Mouse (Mus musculus): ENCODE data around the gene Arhgap28.
"Not testable (repeated sequence)": the region's sequence is repeated elsewhere in the genome, so short reads cannot be mapped to it uniquely, and the experiment has no call there.

The Arhgap28 gene

DNA sequence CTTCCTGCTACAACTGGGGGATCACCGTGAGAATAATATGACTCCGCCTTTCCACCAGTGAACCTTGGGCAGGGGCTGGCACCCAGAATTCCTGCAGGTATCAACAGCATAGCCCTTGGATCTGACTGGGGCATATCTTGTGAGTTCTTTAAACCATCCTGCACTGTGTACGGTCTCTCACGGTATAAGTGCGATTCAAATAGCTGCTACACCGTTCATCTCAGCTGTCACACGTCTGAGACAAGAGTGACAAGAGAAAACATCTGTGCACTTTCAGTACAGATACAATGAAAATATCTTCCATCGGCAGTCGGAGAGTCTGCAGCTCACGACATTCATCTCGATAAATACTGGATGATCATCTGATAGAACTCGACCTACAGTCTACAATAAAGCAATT, 126.3 kb downstream of the Arhgap28 start:
- DNase-seq (ENCODE audit: low spot score in 2 of 2), result no peak

DNA sequence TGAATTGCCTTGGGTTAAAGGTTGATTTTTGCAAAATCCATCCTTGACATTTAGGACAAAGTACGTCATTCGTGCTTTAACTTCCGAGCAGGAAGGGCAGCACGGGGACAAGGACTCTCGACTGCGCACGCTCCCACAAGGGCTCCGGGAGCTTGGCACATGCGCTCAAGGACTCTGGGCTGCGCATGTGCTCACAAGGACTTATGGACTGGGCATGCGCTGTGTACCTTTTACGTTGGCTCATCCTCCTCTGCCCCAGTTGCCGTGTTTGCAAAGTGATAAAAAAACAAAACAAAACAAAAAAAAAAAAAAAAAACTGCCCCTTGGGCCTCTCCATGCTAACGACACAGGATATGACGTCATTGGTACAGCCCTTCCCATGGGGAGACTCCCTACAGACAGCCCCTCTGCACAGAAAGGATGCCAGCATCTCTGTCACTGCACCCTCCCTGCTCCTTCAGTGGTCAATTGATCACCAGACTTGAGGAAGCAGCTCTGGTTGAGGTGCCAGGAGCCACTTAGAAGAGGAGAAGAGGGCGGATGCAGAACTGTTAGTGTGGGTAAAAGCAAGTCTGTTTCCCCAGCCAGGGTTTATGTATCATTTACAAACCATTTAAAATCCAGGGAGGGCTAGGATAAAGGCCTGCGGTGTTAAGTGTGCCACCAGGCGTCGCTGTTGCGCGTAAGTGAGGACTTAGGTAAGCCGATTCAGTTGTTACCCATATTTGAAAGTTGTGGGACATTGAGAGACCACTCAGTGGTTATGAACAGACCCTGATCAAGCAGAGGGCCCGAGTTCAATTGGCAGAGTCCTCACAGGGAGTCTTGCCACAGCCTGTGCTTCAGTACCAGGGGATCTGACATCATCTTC, 134.0 kb downstream of the Arhgap28 start:
- DNase-seq (ENCODE audit: low spot score in 2 of 2), result peak; percentile 80 to 83

DNA sequence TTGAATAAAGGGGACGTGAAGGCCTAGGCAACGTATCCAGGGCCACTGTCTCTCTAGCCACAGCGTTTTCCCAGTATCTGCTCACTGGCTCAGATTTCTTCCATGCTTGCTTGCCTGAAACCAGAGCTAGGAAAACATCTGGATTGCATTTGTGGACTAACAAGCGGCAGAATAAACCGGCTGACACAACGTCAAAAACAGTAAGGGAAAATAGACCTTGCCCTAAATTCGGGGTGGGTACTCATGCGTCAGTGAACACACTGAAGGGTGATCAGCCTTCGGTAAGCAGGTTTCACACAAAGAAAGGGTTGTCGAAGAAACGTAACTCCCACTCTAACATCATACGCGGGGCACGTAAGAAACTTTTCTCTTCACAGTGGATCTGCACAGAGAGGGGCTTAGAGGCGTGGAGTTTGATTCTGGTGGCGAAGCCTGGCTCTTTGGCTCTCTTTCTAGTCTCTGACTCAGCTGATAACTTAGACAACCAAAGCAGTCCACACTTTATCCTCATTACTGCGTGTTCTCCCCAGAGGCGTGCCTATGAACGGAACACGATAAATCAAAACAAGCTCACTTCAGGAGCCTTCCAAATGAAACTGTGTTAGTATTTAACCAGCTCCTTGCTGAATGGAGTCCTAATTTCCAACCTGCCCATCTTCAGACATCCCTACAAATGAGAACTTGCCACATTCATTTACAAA, 137.2 kb downstream of the Arhgap28 start:
- no peak for DNase-seq (ENCODE audit: low spot score in 2 of 2)

DNA sequence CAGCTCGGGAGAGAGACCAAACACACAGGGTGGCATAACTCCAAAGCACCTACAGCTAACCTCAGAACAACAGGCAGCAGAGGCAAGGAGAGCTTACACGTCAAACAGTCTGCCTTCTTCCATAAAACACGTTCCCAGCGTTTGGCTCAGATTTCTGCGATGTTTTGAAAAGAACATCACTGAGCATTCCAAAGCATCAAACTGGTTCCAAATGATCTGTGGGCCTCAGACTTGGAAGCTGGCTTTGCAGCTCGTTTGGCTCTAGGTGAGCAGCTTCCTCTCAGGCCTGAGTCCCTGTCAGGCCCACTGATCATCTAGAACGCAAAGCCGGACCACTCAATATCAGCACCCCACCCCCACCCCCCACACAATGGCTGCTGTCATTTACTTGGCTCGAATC, 137.9 kb downstream of the Arhgap28 start:
- DNase-seq (ENCODE audit: low spot score in 2 of 2), result no peak

DNA sequence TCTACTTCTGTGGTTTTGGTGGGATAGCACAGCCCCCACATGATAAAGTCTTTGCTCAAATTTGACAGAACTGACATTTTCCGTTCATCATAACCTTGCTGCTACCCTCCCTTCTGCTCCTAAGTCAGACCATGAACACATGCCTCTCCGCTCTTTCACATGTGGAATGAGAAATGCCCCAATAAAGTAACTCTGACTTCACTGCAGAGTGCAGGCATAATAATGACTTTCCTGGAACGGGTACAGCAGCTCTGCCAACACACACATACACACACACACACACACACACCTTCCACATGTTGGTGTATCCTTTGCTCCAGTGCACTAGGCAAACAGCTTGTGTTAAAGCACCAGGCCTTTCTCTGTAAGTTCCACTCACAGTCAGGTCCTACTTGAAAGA, 139.0 kb downstream of the Arhgap28 start:
- DNase-seq (ENCODE audit: low spot score in 2 of 2), result no peak

DNA sequence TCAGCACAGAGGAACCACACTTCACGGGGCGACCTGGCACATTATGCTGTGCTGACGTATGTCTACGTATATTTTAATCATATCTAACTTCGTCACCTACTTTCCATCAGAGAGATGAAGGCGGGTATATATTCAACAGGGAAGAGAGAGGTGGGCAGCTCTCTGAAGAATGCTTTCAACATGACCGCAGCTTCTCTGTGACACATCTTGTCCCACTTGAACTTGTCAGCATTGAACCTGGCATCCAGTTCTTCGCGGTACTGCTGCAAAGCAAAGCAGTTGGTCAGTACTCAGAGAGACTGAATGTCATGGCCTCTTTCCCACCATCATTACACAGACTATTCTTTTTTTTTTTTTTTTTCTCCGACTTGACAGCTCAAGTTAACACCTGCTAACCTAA, 139.6 kb downstream of the Arhgap28 start:
- DNase-seq (ENCODE audit: low spot score in 2 of 2), result no peak

DNA sequence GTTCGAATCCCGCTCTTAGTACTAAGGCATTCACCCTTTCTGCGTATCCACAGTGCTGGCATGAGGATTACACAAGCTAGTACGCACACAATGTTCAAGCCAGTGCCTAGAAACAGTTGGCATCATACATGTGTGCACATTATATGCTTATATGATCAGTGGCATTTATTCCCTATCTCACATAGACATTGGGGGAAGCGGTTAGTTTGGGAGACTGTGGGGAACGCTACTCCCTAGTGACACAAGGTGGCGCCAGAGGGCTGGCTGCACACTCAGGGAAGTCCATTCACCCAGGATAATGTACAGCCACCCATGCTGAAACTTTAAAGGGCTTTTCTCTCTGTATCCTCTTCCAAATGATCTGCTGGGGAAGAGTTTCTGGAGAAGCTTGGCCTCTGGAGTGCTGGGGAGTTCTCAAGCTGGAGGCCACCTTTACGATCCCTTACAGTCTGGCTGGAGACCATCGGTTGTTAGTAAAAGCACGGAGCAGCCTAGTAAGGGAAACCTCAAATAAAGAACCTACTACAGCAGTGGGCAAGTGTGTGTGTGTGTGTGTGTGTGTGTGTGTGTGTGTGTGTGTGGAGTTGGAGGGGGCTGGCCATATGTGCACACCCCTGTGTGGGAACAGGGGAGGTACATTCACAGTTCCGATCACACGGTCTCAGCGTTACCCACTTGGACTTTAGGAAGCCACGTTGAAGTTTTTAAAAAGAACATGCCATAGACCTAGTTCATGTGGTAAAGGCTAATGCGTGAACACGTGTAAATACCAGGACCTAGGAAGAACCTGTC, 142.0 kb downstream of the Arhgap28 start:
- DNase-seq (ENCODE audit: low spot score in 2 of 2), result peak; percentile 78 to 83

DNA sequence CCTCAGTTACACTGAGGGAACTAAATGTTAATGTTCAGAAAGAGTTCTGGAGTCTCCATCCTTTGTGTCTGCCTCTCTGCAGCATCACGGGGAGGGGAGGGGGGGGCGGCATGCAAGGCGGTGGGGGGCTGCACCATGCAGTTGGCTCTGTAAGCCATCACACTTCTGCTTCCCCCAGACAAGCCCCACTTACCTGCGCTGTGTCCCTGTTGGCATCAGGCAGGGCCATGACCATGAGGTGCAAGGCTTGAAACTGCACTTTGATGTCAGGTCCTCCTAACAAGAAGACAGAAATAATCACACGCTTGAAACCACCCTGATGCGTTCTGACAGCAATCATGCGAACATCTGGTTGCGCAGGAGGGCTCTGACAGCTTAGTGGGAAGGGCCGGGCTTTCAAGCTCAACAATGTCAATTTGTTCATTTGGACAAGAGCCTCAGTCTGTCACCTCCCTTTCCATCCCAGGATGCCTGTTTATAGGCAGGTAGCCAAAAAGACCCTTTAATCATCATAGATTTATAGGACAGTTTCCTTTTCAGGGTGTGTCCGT, 142.8 kb downstream of the Arhgap28 start:
- DNase-seq (ENCODE audit: low spot score in 2 of 2), result no peak

DNA sequence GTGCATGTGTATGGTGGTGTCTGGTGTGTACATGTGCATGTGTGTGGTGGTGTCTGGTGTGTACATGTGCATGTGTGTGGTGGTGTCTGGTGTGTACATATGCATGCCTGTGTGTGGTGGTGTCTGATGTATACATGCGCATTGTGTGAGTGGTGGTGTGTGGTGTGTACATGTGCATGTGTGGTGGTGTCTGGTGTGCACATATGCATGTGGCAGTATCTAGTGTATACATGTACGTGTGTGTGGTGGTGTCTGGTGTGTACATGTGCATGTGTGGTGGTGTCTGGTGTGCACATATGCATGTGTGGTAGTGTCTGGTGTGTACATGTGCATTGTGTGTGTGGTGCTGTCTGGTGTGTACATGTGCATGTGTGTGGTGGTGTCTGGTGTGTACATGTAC, 162.4 kb downstream of the Arhgap28 start:
- not testable (repeated sequence) for DNase-seq (ENCODE audit: low spot score in 2 of 2)

DNA sequence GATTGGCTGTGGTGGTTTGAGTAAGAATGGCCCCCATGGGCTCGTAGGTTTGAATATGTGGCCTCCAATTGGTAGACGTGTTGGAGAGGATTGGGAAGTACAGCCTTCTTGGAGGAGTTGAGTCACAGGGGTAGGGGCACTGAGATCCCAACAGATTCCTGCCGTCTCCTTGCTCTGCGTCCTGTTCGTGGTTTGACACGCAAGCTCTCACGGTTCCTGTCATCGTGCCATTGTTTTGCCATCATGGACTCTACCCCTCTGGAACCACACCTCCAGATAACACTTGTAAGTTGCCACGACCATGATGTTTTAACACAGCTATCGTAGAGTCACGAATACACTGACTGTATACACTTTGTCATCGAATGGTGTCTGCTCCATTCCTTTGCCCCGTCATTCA, 165.0 kb downstream of the Arhgap28 start:
- DNase-seq (ENCODE audit: low spot score in 2 of 2), result no peak

DNA sequence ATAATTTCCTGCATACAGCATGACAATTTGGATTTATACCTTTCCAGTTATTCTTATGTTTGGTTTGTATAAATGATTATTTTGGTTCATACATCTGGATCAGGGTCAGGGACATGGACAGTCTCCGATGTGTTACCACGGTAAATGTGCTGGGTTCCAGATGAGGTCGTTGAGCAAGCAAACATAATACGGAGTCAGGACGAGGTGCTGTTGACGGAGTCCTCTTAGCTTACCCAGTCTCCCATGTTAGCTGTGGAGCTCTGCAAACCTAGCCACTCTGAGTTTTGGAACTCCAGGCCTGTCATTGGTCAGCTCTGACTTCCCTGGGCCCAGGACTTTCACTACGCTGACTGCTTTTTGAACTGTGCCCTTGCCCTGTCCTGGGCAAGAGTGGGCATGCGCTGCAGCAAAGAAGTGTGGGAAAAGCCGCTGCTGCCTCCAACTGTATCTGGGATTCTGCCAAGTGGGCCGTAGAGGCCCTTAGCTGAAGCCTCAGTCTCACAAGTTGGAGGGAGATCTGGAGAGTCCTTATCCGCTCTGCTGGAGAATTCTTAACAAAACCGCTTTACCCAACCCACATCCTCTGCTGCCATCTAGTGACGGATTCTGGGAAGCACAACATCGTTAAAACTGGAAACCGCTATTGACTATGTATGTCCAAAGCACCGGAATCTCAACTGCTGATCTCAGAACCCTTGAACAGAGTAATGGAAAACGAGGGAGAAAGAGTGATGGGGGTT, 166.4 kb downstream of the Arhgap28 start:
- DNase-seq (ENCODE audit: low spot score in 2 of 2), result peak; percentile 75 to 90

DNA sequence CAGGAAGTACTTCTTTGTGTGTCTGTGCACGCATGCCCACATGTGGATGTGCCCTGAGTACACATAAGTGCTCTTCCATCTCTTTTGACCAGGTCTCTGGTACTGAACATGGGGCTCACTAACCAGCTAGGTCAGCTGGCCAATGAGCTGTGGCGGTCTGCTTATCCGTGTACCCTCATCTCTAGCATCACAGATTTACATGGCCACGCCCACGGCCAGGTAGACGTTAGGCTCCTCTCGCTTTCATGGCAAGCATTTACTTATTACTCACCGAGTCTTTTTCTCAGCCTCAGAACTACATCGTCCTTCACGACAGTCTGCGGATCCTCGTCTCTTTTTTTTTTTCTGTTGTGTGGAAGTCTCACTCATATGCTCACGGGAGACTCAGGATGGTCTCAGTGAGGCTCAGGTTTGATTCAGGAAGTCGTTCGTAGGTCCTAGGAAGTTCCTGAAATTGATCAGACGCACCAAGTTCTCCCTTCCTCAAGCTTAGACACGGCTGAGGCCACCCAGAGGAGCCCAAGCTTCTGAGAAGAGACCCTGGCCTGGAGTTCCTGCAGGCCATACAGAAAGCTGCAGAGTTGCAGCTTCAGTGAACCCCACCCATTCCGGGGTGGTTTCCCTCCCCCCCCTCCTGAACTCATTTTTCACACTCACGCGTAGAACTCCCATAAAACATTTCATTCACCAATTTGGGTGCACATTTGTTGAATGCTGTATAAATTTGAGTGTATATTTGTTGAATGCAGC, 167.6 kb downstream of the Arhgap28 start:
- no peak for DNase-seq (ENCODE audit: low spot score in 2 of 2)

DNA sequence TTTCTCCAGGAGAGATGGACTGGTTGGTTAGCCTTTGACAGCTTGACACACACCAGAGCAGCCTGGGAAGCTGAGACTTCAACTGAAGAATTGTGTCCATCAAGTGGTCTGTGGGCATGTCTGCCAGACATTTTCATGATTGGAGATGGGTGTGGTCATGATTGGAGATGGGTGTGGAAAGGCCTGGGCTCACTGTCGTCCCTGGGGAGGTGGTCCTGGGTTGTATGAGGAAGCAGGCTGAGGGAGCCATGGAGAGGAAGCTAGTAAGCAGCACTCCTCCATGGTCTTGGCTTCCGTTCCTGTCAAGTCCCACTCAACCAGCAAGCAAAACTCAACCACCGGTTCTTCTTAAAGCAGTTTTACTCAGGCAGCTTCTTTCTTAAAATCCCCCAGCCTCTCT, 176.5 kb downstream of the Arhgap28 start:
- no peak for DNase-seq (ENCODE audit: low spot score in 2 of 2)

DNA sequence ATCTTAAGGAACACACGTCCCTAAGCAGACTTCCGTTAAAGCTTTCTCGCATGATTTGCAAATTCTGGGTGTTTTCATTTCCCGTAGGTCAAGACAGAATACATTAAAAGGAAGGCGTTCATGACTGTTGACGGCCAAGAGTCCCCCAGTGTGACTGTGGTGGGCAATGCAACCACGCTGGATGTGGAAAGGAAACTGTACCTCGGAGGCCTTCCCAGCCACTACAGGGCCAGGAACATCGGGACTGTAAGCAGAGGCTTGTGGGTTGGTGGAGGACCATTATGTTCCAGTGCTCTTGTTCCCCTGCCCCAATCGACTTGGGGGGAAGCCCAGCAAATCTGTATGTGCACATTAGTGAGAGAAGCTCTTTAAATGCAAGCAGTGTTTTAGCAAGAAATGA, 187.0 kb downstream of the Arhgap28 start:
- no peak for DNase-seq (ENCODE audit: low spot score in 2 of 2)

DNA sequence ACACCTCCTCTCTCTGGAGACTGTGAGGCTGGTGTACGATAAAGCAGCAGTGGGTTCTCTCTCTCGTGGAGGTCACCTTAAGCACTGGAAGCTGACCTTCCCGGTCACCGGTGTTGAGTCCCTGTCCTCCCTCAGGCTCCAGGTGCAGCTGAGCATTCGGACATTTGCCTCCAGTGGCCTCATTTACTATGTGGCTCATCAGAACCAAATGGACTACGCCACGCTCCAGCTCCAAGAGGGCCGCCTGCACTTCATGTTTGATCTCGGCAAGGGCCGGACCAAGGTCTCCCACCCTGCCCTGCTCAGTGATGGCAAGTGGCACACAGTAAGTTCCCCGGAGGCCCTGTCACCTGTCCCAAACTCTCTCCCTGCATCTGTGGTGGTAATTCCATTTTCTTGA, 188.2 kb downstream of the Arhgap28 start:
- no peak for DNase-seq (ENCODE audit: low spot score in 2 of 2)

DNA sequence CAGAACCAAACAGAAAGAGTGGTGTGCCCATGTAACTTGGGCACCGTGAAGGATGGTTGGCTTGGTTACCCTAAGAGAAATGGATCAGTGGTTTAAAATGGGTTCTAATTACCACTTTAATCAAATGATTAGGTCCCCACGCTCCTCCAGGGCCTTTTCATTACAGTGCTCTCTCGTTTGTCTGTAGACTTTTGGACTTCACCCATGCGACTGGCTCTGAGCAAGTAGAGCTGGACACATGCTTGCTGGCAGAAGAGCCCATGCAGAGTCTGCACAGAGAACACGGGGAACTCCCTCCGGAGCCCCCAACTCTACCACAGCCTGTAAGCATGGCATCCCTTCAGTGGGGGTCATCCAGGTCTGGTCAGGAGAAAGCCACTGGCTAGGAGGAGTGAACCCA, 190.3 kb downstream of the Arhgap28 start:
- DNase-seq (ENCODE audit: low spot score in 2 of 2), result no peak

DNA sequence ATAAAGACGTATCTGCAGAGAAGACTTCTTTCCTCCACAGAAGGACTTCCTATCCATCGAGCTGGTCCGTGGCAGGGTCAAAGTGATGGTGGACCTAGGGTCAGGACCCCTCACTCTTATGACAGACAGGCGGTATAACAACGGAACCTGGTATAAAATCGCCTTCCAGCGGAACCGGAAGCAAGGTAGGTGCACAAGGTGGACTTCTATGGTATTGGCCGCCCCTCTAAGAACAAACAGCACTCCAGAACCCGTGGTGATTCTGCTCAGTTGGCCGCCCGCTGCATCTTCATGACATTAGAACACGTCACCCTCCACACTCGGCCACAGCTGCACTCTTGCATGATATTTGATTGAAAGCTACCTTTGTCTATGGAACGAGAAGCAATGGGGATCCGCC, 194.7 kb downstream of the Arhgap28 start:
- DNase-seq (ENCODE audit: low spot score in 2 of 2), result no peak
